Mouse (Mus musculus): ENCODE data around the gene Gtf2a2.

The Gtf2a2 gene

GRCm38 (mm10) chr9:70069961-70070435 lies 57.6 kb downstream of the Gtf2a2 start:
- no peak for DNase-seq

- no peak for DNase-seq
Observed at GRCm38 (mm10) chr9:70072387-70072786, 60.0 kb downstream of the Gtf2a2 start.
